Mouse (Mus musculus) thymus, postnatal 25 days (tissue): ENCODE measurements around the gene Nipa1.

ENCODE experiments used
- DNase-seq: peaks from one replicate; pipeline ENCODE4 v3.0.0; 2022

Nipa1 gene

GRCm38 (mm10) chr7:55998997-55999396, 20.8 kb downstream of the Nipa1 start:
- no peak for DNase-seq

- DNase-seq: no peak
These were observed 24.7 kb downstream of the Nipa1 start for GRCm38 (mm10) chr7:55995013-55995412.

- no peak for DNase-seq
These were observed 27.9 kb downstream of the Nipa1 start for GRCm38 (mm10) chr7:55991858-55992257.

GRCm38 (mm10) chr7:55991129-55991528, 28.6 kb downstream of the Nipa1 start:
- no peak for DNase-seq

- peak; percentile 67 for DNase-seq
These were observed 33.1 kb downstream of the Nipa1 start for GRCm38 (mm10) chr7:55986526-55987214.

- no peak for DNase-seq
These were observed 35.0 kb downstream of the Nipa1 start for GRCm38 (mm10) chr7:55984754-55985153.

GRCm38 (mm10) chr7:55983107-55983506, 36.6 kb downstream of the Nipa1 start:
- no peak for DNase-seq

- DNase-seq: no peak
These were observed 37.6 kb downstream of the Nipa1 start for GRCm38 (mm10) chr7:55982010-55982700.

GRCm38 (mm10) chr7:55981511-55981910, 38.2 kb downstream of the Nipa1 start:
- DNase-seq: no peak

GRCm38 (mm10) chr7:55974429-55974828, 45.3 kb downstream of the Nipa1 start:
- no peak for DNase-seq

- no peak for DNase-seq
These were observed 50.3 kb downstream of the Nipa1 start for GRCm38 (mm10) chr7:55969415-55969814.

GRCm38 (mm10) chr7:55968258-55968901, 51.4 kb downstream of the Nipa1 start:
- DNase-seq: peak; percentile 28

GRCm38 (mm10) chr7:55966866-55967460, 52.8 kb downstream of the Nipa1 start:
- DNase-seq: no peak

GRCm38 (mm10) chr7:55962004-55962908, 57.5 kb downstream of the Nipa1 start, which contains the start of gene Nipa2:
TSS of gene Nipa2 (minus strand) at chr7:55962476.
- peak; percentile 93 for DNase-seq

GRCm38 (mm10) chr7:55960506-55960905, 59.2 kb downstream of the Nipa1 start:
- DNase-seq: no peak

- no peak for DNase-seq
These were observed 60.0 kb downstream of the Nipa1 start for GRCm38 (mm10) chr7:55959801-55960200.

GRCm38 (mm10) chr7:55957916-55958315, 61.8 kb downstream of the Nipa1 start:
- DNase-seq: no peak

GRCm38 (mm10) chr7:55957178-55957577, 62.6 kb downstream of the Nipa1 start:
- no peak for DNase-seq

- no peak for DNase-seq
These were observed 63.7 kb downstream of the Nipa1 start for GRCm38 (mm10) chr7:55956054-55956453.

GRCm38 (mm10) chr7:55938341-55938740, 81.4 kb downstream of the Nipa1 start:
- DNase-seq: no peak

- DNase-seq: no peak
These were observed 84.7 kb downstream of the Nipa1 start for GRCm38 (mm10) chr7:55935025-55935424.

- DNase-seq: no peak
These were observed 91.1 kb downstream of the Nipa1 start for GRCm38 (mm10) chr7:55928649-55929048.
